Mouse (Mus musculus) CD4-positive, CD25-positive, alpha-beta regulatory T cell, adult 4 months (primary cell): ENCODE data around the gene Aspg. TPM values are rescaled to one million over a fixed set of nuclear protein-coding genes. Genes with fewer than 3 reads are reported as not detected.

Experiments
- ATAC-seq: one replicate; pipeline ENCODE4 v1.8.0; 2017
- polyA plus RNA-seq, 2 experiments: library from polyadenylated mRNA; unstranded; fragments of 100-300 nt; shearing (Covaris generic); gene quantifications; one replicate each; pipeline ENCODE4 v1.2.1; 2017

Gene Aspg
- not detected for polyA plus RNA-seq

- no peak for ATAC-seq
Observed at GRCm38 (mm10) chr12:112106541-112106971, at the start of gene Aspg. Gene Aspg (plus strand): TSS chr12:112106679.

- ATAC-seq, result no peak
Observed at GRCm38 (mm10) chr12:112077651-112078050, 28.8 kb upstream of the Aspg start.

GRCm38 (mm10) chr12:112079911-112080310, 26.6 kb upstream of the Aspg start:
- no peak for ATAC-seq

GRCm38 (mm10) chr12:112080911-112081310, 25.6 kb upstream of the Aspg start:
- ATAC-seq, result no peak

- ATAC-seq, result no peak
Observed at GRCm38 (mm10) chr12:112082241-112082640, 24.2 kb upstream of the Aspg start.

- ATAC-seq, result no peak
Observed at GRCm38 (mm10) chr12:112086250-112086649, 20.2 kb upstream of the Aspg start.

GRCm38 (mm10) chr12:112086726-112087125, 19.8 kb upstream of the Aspg start:
- ATAC-seq, result no peak

- no peak for ATAC-seq
Observed at GRCm38 (mm10) chr12:112088609-112089324, 17.7 kb upstream of the Aspg start.

GRCm38 (mm10) chr12:112091054-112091453, 15.4 kb upstream of the Aspg start:
- ATAC-seq, result no peak

- no peak for ATAC-seq
Observed at GRCm38 (mm10) chr12:112094261-112094880, 12.1 kb upstream of the Aspg start.

GRCm38 (mm10) chr12:112096051-112096732, 10.3 kb upstream of the Aspg start:
- ATAC-seq, result no peak

- no peak for ATAC-seq
Observed at GRCm38 (mm10) chr12:112096733-112097117, 9.8 kb upstream of the Aspg start.

GRCm38 (mm10) chr12:112100106-112100505, 6.4 kb upstream of the Aspg start:
- no peak for ATAC-seq

GRCm38 (mm10) chr12:112101045-112101444, 5.4 kb upstream of the Aspg start:
- ATAC-seq, result no peak

- no peak for ATAC-seq
Observed at GRCm38 (mm10) chr12:112103179-112103578, 3.3 kb upstream of the Aspg start.

GRCm38 (mm10) chr12:112104890-112105289, 1.6 kb upstream of the Aspg start:
- ATAC-seq, result no peak

- no peak for ATAC-seq
Observed at GRCm38 (mm10) chr12:112107685-112108084, 1.2 kb downstream of the Aspg start.

- ATAC-seq, result no peak
Observed at GRCm38 (mm10) chr12:112108696-112109445, 2.4 kb downstream of the Aspg start.

GRCm38 (mm10) chr12:112109701-112110100, 3.2 kb downstream of the Aspg start:
- ATAC-seq, result no peak

GRCm38 (mm10) chr12:112111323-112111722, 4.8 kb downstream of the Aspg start:
- ATAC-seq, result no peak

- no peak for ATAC-seq
Observed at GRCm38 (mm10) chr12:112112235-112112634, 5.8 kb downstream of the Aspg start.

GRCm38 (mm10) chr12:112112686-112113396, 6.4 kb downstream of the Aspg start:
- ATAC-seq, result no peak
